In the genomic region with DNA sequence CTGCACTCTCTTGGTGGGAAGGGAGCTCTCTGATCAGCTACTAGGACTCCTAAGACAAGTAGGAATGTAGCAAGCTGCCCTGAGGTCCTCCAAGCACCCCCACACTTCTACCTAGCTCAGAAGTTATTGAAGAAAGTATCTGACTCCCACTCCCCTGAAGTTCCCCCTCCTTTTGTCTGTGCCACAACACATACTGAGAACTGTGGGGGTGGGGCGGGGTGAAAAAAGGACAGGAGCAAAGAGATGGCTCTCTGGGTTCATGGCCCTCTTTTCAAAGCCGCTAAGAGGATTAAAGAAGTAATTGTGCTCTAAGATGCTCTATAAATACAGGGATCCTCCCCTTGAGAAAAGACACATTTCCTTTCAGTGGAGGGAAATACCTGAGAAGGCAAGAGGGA, we compare ENCODE assay signal across 8 mouse cellular contexts.
A peak's percentile ranks its signal among the peaks of the same experiment; 100 is the strongest.
DNase-seq lines count a peak whose midpoint lies in the region; ATAC-seq and TF ChIP-seq lines count a peak whose summit lies in the region.

No protein-coding gene starts in this region.

- intact Hi-C loops in heart, postnatal 14 days (cut with DNase I), result no loop called here

- no peak overlapping the region for H3K9ac ChIP-seq in lung, postnatal 0 days (replicated peaks; ENCODE audit: low read depth)
- H3K9ac ChIP-seq in intestine, postnatal 0 days (ENCODE audit: low read depth, low read length), result no peak overlapping the region

- no peaks in the 10 kb centered on the region for H3K36me3 ChIP-seq in heart, embryonic 10.5 days
- no peaks in the 10 kb centered on the region for H3K36me3 ChIP-seq in lung, postnatal 0 days (ENCODE audit: insufficient read depth, low read length)
- H3K36me3 ChIP-seq in intestine, postnatal 0 days (ENCODE audit: control insufficient read depth, insufficient read depth), result no peaks in the 10 kb centered on the region; the same call in 1 of the 2 replicates

- TF ChIP-seq CTCF in lung, postnatal 0 days (IDR thresholded peaks at IDR 0.05), result no peak
- no peak for TF ChIP-seq CTCF in intestine, postnatal 0 days (IDR thresholded peaks at IDR 0.05; ENCODE audit: low read depth)

- peaks cover 40% of the 10 kb centered on the region for H3K4me1 ChIP-seq in heart, embryonic 10.5 days
- H3K4me1 ChIP-seq in lung, postnatal 0 days (ENCODE audit: insufficient read depth, low read depth, low read length), result no peaks in the 10 kb centered on the region
- peaks cover 14% of the 10 kb centered on the region for H3K4me1 ChIP-seq in intestine, postnatal 0 days (replicated peaks; ENCODE audit: control insufficient read depth, insufficient read depth, low read length)

- no peaks in the 10 kb centered on the region for H3K9me3 ChIP-seq in heart, embryonic 10.5 days
- H3K9me3 ChIP-seq in lung, postnatal 0 days (ENCODE audit: low read length), result no peaks in the 10 kb centered on the region
- H3K9me3 ChIP-seq in intestine, postnatal 0 days (ENCODE audit: control insufficient read depth), result no peaks in the 10 kb centered on the region

- TF ChIP-seq EP300 in lung, postnatal 0 days (IDR thresholded peaks at IDR 0.05), result no peak

- WGBS in heart, embryonic 10.5 days, result 52% methylated on average over 2 of the region's 2 CpGs
- WGBS in lung, postnatal 0 days, result 51% methylated on average over 2 of the region's 2 CpGs
- WGBS in intestine, postnatal 0 days, result 56% methylated on average over 2 of the region's 2 CpGs

- no peaks in the 10 kb centered on the region for H3K27me3 ChIP-seq in heart, embryonic 10.5 days (ENCODE audit: insufficient read depth, poor library complexity, severe bottlenecking)
- no peaks in the 10 kb centered on the region for H3K27me3 ChIP-seq in lung, postnatal 0 days (replicated peaks; ENCODE audit: insufficient read depth, low read length)
- H3K27me3 ChIP-seq in intestine, postnatal 0 days (replicated peaks; ENCODE audit: control insufficient read depth, insufficient read depth, low read length), result no peaks in the 10 kb centered on the region

- no peak overlapping the region for H3K4me3 ChIP-seq in heart, embryonic 10.5 days
- no peak overlapping the region for H3K4me3 ChIP-seq in lung, postnatal 0 days (ENCODE audit: low read depth, low read length)
- H3K4me3 ChIP-seq in intestine, postnatal 0 days (ENCODE audit: low read depth, low read length), result no peak overlapping the region

- DNase-seq in heart, embryonic 10.5 days (ENCODE audit: low spot score), result no peak
- DNase-seq in heart, postnatal 14 days, result no peak
- no peak for DNase-seq in lung, postnatal 0 days (ENCODE audit: low spot score)
- no peak for DNase-seq in lung, postnatal 4 days
- DNase-seq in retina, embryonic 14.5 days (ENCODE audit: low spot score), result peak; percentile 27
- no peak for DNase-seq in left cerebral cortex, adult 11 months (ENCODE audit: low spot score)
- no peak for DNase-seq in cerebellum, adult 8-10 months

- H3K27ac ChIP-seq in heart, embryonic 10.5 days, result peak overlapping the region; percentile 83
- peak overlapping the region; percentile 11; the same call in 1 of the 2 replicates for H3K27ac ChIP-seq in lung, postnatal 0 days (ENCODE audit: low read length)
- H3K27ac ChIP-seq in intestine, postnatal 0 days (ENCODE audit: low read depth, low read length), result peak overlapping the region; percentile 50

- no peak overlapping the region for H3K4me2 ChIP-seq in lung, postnatal 0 days (replicated peaks; ENCODE audit: low read depth, low read length)
- no peak overlapping the region for H3K4me2 ChIP-seq in intestine, postnatal 0 days (replicated peaks; ENCODE audit: low read depth)

- no peak for ATAC-seq in lung, postnatal 0 days
- ATAC-seq in intestine, postnatal 0 days, result no peak

Comparison
In these comparisons a context has a peak if more than half of its experiments do, and no peak if none do; other contexts are left out.
1. H3K27ac ChIP-seq: peak in every context shown above with its lines; median percentile 83 in heart, embryonic 10.5 days; 50 in intestine, postnatal 0 days; 11 in lung, postnatal 0 days.